Mouse (Mus musculus): ENCODE measurements around the gene Snd1.

The Snd1 gene

DNA sequence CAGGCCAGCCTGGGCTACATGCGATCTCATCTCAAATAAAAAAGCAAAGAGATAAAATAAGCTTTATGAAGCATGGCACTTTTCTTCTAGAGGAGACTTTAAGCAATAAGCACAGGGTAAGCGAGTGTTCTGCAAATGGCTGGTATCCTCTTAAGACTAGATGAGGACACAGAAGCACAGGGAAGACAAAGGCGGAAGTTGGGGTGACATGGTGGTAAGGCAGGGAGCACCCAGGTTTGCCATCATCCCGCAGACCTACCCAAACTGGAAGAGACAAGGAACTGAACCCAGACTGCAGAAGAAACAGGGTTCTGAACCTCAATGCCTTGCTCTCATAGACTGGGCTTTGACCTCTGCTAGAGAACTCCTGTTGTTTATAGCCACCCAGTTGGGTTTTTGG lies 119.8 kb downstream of the Snd1 start:
- no peak for DNase-seq (ENCODE audit: low spot score in 2 of 2)

DNA sequence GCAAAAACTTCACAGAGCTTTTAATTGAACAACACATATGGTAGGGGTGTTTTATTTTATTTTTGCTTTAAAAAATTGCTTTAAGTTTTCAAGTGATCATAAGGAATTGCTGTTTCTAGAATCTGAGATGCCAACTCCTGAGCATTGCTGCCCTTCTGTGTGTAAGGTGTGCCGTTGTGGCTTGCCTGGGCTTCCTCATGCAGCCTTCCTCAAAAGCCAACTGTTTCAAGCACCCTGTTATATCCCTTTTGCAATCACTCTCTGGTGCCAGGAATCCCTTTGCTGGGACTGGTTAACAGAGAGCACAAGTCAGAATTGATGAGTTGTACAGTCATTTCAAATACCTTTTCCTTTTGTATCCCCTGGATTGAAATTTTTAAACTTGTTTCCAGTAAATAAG lies 120.3 kb downstream of the Snd1 start:
- DNase-seq (ENCODE audit: low spot score in 2 of 2): no peak

DNA sequence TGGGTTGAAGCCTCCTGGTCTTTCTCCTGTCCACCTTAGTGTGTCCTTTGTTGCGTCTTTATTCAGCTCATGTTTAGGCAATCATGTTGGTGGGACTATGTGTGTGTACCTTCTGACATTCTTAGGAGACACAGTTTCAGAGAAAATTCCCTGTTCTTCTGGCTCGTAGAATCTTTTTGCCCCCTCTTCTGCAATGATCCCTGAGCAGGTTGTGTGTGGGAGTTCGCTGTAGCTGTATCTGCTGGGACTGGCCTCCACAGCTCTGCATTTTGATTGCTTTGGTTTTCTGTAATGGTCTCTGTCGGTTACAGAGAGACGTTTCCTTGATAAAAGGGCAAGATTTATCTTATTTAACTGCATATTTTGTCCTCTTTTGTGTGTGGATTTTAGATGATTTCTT lies 122.3 kb downstream of the Snd1 start:
- DNase-seq (ENCODE audit: low spot score in 2 of 2): no peak

DNA sequence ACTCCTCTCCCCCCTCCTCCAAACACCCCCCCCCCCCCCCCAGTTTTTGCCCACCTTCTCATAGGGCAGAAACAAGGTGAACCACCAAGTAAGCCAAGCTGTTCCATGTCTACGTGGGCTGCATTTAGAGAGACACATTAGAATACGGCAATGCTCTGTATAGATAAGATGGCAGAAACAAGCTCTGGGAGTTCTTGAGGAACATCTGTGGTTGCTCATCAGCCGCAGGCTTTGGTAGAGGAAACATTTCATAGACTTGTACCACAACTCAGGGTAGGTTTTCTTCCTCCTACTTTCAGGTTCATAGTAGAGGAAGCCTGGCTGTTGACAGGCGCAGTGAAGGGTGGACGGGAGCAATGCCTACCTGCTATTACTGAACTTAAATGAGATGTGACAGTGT lies 124.2 kb downstream of the Snd1 start:
- no peak for DNase-seq (ENCODE audit: low spot score in 2 of 2)

DNA sequence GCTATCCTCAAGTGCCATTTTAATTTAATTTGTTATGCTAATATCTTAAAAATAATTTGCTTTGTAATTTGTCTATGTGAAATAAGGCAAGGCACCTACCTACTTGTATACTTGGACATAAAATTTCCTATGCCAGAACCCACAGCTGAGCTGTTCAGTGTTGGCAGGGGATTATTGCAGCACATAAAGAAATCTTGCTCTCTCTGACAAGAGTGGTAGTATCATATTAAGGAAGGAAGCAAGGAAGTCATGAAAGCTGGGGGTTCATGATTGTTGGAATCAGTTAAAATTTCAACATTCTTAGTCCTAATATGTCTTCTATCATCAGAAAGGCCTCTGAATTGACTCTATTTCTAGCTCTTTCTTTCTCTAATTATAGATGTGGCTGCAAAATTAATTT lies 125.5 kb downstream of the Snd1 start:
- no peak for DNase-seq (ENCODE audit: low spot score in 2 of 2)

DNA sequence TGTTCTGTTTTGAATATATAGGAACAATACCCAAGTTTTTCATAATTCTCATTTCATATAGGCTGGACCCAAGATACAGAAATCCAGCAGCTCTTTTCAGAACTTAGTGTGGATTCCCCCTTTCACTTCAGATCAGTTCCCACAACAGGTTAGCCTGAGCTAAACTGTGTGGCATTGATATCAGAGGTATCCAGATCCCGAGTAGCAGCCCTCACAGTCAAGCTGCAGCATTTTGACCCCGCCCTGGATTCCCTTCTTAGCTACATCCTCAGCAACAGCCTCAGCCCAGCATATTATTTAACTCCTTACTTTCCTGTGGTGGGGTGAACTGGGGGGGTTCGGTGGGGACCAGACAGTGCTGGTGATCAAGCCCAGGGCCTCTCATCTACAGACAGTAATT lies 128.5 kb downstream of the Snd1 start:
- DNase-seq (ENCODE audit: low spot score in 2 of 2): no peak

DNA sequence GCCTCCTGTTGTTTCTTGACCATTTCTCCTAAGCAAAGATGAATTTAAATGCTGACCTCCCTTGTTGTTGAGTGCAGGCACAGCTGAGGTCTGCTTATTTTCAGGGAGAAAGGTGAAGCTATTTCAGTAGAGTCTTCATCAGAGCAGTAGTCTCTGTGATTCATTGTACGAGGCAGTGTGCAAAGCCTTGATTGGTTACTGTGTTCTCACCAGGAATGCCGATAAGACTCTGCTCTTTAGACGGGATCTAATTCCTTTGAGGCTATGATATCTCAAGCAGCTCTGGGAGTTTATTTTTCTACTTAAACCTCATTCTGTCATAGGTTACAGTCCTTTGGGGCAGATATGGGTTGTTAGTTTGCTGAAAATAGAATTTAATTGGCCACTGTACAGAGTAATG lies 128.9 kb downstream of the Snd1 start:
- no peak for DNase-seq (ENCODE audit: low spot score in 2 of 2)

DNA sequence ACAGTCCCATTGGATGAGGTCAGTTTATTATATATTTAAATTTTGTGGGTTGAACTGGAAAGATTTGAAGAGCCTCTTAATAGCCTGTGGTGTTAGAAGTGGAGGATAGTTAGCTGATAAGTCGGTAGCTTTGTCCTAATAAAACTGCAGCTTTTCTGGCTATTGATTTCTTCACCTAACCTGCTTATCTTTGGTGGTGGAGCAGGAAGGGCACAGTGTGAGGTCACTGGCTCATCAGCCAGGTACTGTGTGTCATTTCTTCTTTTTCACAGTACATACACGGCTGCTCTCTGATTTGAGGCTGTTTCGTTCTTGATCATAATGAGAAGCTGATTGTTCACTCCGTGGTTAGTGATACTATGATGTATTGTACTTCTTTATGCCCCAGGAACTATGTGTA lies 134.4 kb downstream of the Snd1 start:
- no peak for DNase-seq (ENCODE audit: low spot score in 2 of 2)

DNA sequence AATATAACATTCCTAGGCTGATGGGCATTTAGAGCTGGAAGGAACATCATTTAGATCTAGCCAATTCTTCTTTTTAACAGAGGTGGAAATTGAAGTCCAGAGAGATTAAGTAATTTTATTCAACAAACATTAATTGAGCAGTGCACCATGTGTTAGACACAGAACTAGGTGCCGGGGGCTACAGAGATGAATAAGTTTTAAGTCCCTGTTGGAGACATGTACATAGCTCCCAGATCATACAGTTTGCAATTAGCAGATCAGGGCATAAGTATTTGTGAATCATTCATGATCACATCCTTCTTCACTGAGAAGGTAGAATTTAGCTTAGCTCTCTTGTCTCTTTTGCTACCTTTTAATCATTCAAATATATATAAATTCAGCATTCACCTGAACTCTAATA lies 135.2 kb downstream of the Snd1 start:
- no peak for DNase-seq (ENCODE audit: low spot score in 2 of 2)

DNA sequence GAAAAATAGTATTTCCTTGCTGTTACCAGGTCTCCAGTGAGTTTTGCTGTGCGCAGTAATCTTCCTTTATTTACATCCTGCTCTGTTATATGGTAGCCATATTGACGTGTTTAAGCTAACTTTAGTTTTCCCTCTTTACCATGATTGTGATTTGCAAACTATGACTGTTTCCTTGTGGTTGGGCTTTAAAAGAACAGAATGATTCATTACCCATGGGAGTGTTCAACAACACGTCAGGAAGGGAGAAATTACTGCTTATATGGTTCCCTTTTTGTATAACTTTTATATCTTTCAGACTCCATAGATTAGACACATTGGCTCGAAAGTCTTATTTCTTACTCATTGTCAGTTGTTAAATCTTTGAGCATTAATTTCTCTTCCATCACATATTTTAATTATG lies 138.5 kb downstream of the Snd1 start:
- DNase-seq (ENCODE audit: low spot score in 2 of 2): no peak

DNA sequence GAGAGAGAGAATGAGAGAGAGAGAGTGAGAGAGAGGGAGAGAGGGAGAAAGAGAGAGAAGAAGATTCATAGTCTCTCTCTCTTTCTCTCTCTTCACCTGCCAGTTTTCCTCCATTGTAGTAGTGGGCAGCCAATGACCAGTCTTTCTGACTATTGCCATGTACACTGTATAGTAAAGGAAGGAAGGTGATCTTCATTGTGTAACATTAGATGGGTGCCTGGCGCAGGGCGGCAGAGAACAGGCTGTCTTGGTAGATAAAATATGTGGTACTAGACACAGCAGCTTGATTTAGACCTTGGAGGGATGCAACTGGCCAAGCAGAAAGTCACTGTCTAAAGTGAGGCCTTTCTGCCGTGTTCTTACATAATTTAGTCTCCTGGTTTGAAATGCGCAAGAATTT lies 139.9 kb downstream of the Snd1 start:
- DNase-seq (ENCODE audit: low spot score in 2 of 2): no peak

DNA sequence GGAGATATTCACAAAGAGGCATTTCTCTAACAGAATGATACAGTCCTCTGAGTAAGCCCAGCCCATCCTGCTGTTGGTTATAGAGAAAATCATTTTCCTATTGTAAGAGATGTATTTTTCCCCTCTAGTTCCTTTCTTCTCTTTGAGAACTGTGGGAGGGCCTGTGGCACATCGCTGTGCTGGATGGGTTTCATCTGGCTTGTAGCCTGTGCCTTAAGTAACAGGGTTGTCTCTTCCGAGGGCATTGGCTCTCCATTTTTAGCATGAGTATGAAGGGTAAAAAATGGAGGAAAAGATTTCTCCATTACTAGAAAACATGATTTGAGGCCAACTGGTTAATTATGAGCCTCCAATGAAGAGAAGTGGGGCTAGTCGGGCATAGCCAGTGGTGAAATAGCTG lies 140.5 kb downstream of the Snd1 start:
- DNase-seq (ENCODE audit: low spot score in 2 of 2): no peak

DNA sequence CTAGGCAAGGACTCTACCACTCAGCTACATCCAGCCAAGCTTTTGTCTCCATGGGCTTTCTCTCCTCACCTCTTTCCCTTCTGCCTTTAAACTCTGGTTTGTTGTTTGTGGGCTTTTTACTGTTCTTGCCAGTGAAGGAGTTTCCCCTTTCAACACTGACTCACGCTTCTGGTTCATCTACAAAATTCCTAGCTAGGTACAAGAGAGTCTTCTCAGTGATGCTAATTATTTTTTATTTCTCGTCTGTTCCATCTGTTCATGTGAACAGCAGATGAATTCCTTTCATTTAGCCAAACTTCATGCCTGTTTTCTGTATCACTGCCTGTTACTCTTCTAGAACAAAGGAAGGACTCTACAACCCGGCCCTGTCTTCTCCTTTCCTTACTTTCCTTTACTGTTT lies 141.0 kb downstream of the Snd1 start:
- no peak for DNase-seq (ENCODE audit: low spot score in 2 of 2)

DNA sequence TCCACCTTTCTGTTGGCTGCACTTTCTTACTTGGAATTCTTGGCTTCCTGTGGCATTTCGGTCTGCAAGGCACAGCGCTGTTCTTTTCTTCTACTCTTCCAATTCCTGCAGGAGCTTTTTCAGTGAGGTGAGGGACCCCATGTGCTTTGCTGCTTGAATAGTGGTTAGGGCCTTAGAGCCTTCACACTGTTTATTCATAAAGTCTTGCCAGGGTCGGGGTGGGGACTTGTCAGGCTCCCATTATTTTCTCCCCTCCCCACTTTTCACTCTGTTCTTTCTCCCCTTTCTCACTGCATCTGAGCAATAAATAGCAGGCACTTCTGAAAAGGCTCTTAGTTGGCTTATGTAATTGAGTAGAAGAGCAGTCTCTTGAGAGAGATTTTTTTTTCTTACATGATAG lies 143.4 kb downstream of the Snd1 start:
- DNase-seq (ENCODE audit: low spot score in 2 of 2): no peak

DNA sequence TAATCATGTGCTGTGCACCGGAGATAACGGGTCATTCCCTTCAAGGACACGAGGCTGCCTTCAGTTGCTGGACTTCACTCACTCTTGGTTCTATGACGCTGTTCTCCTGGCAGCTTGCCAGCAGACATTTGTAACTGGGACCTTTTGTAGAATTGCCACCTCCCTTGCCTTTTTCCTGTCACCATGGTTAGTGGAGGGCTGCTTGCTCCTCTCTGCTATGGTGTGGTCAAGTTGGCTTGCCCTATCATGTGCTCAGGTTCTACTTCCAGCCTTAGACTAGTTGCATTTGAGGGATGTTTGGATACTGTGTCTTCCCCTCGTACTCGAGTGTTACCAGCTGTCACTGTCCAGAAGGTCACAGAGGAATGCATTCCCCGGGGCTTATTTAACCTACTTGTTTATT lies 143.8 kb downstream of the Snd1 start:
- DNase-seq (ENCODE audit: low spot score in 2 of 2): peak; percentile 6 to 7

DNA sequence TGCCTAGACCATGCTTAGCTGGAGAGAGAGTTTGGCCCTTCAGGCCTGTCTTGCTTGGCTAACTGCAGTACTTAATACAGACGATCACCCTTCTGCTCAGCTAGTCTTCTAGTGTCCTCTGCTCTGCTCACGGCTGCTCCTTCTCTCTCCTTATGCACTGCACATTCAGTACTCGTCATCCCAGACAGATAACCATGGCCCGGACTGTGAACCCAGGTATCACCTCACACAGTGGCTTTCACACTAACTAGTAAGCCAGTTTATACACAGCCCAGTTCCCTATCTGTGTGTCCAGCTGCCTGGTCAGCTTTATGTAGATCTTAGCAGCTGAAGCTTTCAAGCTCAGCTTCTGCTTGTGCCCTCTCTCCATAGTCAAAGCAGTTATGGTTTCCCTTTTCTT lies 146.5 kb downstream of the Snd1 start:
- no peak for DNase-seq (ENCODE audit: low spot score in 2 of 2)

DNA sequence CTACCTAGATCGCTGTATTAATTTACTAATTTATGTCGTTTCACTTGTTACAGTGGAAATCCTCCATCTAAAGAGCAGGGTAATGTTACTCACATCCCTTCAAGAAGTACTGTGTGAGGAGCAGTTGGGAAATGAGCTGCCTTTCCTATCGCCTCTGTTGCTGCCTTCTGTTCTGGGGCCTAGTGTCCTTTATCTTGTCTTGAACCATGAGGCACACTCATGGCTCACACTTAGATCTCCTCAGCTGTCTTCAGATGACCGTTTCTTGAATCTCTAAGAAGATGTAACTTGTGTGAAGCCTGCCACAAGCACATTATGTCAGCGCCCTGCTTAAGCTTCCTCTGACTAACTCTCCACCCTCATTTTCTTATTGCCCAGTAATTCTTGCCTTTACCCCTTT lies 147.0 kb downstream of the Snd1 start:
- DNase-seq (ENCODE audit: low spot score in 2 of 2): no peak

DNA sequence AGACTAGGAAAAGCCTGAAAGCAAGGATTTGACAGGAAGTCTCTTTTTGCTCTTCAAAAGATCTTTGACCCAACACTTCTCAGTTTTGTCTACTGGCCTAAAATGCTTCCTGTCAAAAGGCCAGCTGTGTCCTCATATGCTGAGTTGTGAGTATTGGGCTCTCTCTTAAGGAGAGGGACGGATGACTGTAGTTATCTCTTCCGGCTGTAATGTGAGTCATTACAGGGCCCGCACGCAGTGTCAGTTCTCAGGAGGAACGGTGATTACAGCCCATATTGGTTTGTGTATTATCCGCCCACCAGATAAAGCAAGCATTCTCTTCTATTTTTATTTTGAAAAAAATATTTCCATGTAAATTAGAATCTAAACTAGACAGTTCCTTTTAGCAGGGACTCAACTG lies 147.6 kb downstream of the Snd1 start:
- DNase-seq (ENCODE audit: low spot score in 2 of 2): no peak

DNA sequence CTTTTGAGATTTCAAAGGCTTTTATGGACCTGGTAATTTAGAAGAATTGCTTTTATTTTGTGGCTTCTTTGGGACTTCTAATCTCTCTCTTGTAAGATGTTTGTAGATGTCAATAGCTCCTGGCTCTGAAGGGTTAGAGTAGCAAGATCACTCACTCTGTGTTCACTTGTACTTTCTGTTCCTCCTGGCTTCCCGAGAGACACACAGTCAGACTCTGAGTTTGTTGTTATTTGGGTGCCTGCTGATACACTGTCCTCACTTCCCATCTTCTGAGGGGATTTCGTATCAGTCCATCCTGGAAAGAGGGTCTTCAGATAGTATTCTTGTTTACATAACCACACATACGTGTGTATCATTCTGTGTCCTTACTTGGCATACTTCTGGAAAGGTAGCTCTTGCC lies 148.0 kb downstream of the Snd1 start:
- no peak for DNase-seq (ENCODE audit: low spot score in 2 of 2)

DNA sequence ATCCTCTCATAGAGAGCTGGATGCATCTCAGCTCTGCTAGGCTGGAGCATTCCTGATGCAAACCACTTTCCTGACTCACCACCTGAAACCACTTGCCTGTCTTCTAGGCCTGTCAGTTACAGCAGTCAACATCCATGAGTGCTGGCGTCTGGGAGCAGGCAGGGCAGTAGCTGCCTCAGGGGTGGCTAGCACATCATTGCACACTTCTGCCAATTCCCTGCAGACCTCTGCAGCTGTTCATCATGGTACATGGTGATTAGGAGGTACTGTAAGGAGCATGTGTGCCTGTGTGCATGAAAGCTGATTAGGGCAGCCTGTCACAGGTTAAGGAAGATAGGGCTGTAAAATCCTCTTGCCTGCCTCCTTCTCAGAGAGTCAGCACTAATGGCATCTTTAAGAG lies 153.5 kb downstream of the Snd1 start:
- DNase-seq (ENCODE audit: low spot score in 2 of 2): no peak

DNA sequence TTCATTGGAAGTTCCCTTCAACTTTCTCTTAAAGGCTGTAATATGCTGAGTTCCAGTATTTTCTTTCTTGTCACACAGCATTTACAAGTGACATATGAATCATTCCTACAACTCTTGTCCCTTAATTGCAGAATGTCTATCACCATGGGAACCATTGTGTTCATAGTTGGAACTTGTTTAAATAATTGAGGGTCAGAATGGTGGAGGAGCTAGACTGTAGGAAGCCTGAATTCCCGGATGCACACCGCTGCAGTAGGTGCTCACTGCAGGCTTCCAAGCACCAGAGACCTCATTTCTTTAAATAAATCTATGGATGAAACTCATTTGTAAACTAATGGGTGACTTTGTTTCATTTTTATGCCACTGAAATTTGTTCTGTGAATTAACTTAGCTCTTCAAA lies 154.9 kb downstream of the Snd1 start:
- no peak for DNase-seq (ENCODE audit: low spot score in 2 of 2)

DNA sequence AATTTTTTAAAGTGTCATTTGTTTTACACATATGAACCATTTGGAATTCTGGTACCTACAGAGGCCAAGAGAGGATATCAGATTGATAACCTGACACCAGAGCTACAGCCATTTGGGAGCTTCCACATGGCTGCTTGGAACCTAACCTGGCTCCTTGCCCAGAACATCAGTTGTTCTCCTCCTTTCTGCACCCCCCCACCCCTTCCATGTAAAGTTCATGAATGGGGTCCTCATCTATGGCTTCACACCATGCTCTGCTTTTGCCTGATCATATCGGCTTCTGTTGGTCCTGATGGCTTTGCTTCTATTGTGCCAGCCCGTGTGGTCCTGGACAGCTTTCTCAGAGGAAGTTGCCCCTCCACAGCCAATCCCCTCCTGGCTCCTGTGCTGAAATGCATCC lies 156.0 kb downstream of the Snd1 start:
- DNase-seq (ENCODE audit: low spot score in 2 of 2): no peak

DNA sequence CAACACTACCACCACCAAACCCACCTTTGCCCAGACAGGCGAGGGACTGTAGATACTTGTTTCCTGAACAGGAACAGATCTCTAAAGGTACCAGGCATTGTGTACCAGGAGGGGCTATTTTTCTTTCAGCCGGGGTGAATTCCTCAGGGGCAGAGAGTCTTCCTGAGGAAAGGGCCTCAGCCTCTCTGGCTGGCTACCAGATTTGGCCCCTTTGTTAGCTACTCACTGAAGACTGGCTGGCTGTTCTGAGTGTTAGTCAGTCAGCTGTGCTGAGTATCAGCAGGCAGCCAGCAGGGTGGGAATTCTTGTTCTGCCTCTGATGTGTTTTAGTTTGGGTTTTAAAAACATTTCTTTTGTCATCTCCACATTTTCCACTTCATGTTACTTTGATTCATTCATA lies 158.2 kb downstream of the Snd1 start:
- DNase-seq (ENCODE audit: low spot score in 2 of 2): no peak

DNA sequence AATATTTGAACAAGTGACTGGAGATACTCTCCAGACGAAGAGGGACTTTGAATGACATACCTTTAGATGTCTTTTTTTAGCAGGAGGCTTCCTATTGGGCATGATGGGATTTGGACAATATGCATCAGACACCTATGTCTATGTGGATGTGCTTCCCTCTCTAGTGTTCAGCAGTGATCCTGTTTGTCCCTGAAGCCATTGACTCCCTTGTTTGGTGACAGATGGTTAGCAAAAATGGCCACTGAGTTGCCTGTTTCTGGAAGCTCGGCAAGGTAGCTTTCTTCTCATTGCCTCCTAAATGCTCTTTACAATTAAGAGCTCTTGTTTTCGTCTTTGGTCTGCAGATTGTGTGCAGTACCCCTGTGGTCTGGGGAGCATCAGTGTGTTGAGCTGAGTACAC lies 158.7 kb downstream of the Snd1 start:
- DNase-seq (ENCODE audit: low spot score in 2 of 2): no peak

DNA sequence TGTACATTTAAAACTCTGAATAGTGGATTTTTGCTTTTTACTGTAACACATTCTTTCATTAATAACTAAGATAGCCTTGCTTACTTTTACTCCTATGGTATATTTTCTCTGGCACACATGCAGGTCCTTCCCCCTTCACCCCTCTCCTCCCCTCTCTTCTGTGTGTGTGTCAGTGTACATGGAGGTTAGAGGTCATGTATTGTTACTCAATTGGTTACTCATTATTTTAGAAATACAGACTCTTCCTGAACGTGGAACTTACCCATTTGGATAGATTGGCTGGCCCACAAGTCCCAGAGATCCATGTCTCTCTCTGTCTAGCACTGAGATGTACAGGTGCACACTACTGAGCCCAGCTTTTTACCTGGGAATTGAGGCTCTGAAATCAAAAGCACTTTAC lies 160.2 kb downstream of the Snd1 start:
- DNase-seq (ENCODE audit: low spot score in 2 of 2): no peak
